Mouse (Mus musculus): ENCODE measurements around the gene Zswim8. TPM values are rescaled to one million over a fixed set of nuclear protein-coding genes. Genes with fewer than 3 reads are reported as not detected.

Gene Zswim8
- polyA plus RNA-seq, 1 experiment from 2014 or later, result 6.4 TPM

GRCm38 (mm10) chr14:20733041-20733951 is 25.9 kb downstream of the Zswim8 start:
- peak; percentile 52 for DNase-seq
- H3K9ac ChIP-seq (replicated peaks), result peak overlapping the region; percentile 98
- TF ChIP-seq CTCF (IDR thresholded peaks at IDR 0.05; ENCODE audit: low read depth) (no peak), EP300 (IDR thresholded peaks at IDR 0.05; ENCODE audit: low read depth) (peak; percentile 97)
- no peaks in the 10 kb centered on the region for H3K27me3 ChIP-seq (ENCODE audit: insufficient read depth, low read length)
- H3K4me3 ChIP-seq (ENCODE audit: low read depth, low read length), result peak overlapping the region; percentile 98
- peak; percentile 38 for ATAC-seq
- WGBS (ENCODE audit: insufficient replicate concordance), result 18% methylated on average over 12 of the region's 12 CpGs
- peak overlapping the region; percentile 88 for H3K4me2 ChIP-seq (ENCODE audit: low read depth, low read length)
- H3K36me3 ChIP-seq (replicated peaks; ENCODE audit: insufficient read depth, low read length), result peaks cover 37% of the 10 kb centered on the region
- no peaks in the 10 kb centered on the region for H3K9me3 ChIP-seq (ENCODE audit: low read length)
- peaks cover 21% of the 10 kb centered on the region for H3K4me1 ChIP-seq (ENCODE audit: insufficient read depth)
- H3K27ac ChIP-seq (ENCODE audit: low read depth), result peak overlapping the region; percentile 97

GRCm38 (mm10) chr14:20733952-20734774 is 26.8 kb downstream of the Zswim8 start, which contains the start of gene Ndst2:
Gene Ndst2, minus strand, starts transcription at chr14:20734562.
- H3K27me3 ChIP-seq (ENCODE audit: insufficient read depth, low read length), result no peaks in the 10 kb centered on the region
- no peaks in the 10 kb centered on the region for H3K9me3 ChIP-seq (ENCODE audit: low read length)
- WGBS (ENCODE audit: insufficient replicate concordance), result 3% methylated on average over 53 of the region's 81 CpGs
- H3K4me1 ChIP-seq (ENCODE audit: insufficient read depth), result peaks cover 21% of the 10 kb centered on the region
- DNase-seq (peak; percentile 94), ATAC-seq (peak; percentile 96)
- peak within 1 kb of the TSS; percentile 98 for H3K4me3 ChIP-seq (ENCODE audit: low read depth, low read length)
- peak within 1 kb of the TSS; percentile 88 for H3K4me2 ChIP-seq (ENCODE audit: low read depth, low read length)
- 0 out of 2 replicates have a peak, but pooled peaks have one; percentile 25 for TF ChIP-seq CTCF (IDR thresholded peaks at IDR 0.05; ENCODE audit: low read depth)
- TF ChIP-seq EP300 (IDR thresholded peaks at IDR 0.05; ENCODE audit: low read depth), result no peak
- H3K9ac ChIP-seq (replicated peaks), result peak within 1 kb of the TSS; percentile 98
- peak within 1 kb of the TSS; percentile 97 for H3K27ac ChIP-seq (ENCODE audit: low read depth)
- peaks cover 36% of the 10 kb centered on the region for H3K36me3 ChIP-seq (replicated peaks; ENCODE audit: insufficient read depth, low read length)

GRCm38 (mm10) chr14:20735052-20735451 is 27.7 kb downstream of the Zswim8 start:
- Histone ChIP-seq H3K36me3 (replicated peaks; ENCODE audit: insufficient read depth, low read length) (peaks cover 27% of the 10 kb centered on the region), H3K4me1 (ENCODE audit: insufficient read depth) (peaks cover 21% of the 10 kb centered on the region), H3K9ac (replicated peaks) (no peak overlapping the region), H3K4me2 (ENCODE audit: low read depth, low read length) (peak overlapping the region; percentile 88), H3K9me3 (ENCODE audit: low read length) (no peaks in the 10 kb centered on the region), H3K27me3 (ENCODE audit: insufficient read depth, low read length) (no peaks in the 10 kb centered on the region), H3K27ac (ENCODE audit: low read depth) (0 out of 2 replicates have a peak overlapping the region, but pooled peaks have one; percentile 97), H3K4me3 (ENCODE audit: low read depth, low read length) (no peak overlapping the region)
- WGBS (ENCODE audit: insufficient replicate concordance), result 51% methylated on average over 2 of the region's 2 CpGs
- DNase-seq (no peak), ATAC-seq (no peak)
- TF ChIP-seq CTCF (IDR thresholded peaks at IDR 0.05; ENCODE audit: low read depth) (no peak), EP300 (IDR thresholded peaks at IDR 0.05; ENCODE audit: low read depth) (no peak)

GRCm38 (mm10) chr14:20735892-20736390 is 28.6 kb downstream of the Zswim8 start:
- H3K9ac ChIP-seq (replicated peaks), result no peak overlapping the region
- H3K9me3 ChIP-seq (ENCODE audit: low read length), result no peaks in the 10 kb centered on the region
- DNase-seq, result no peak
- H3K4me1 ChIP-seq (ENCODE audit: insufficient read depth), result peaks cover 21% of the 10 kb centered on the region
- no peak for TF ChIP-seq CTCF (IDR thresholded peaks at IDR 0.05; ENCODE audit: low read depth)
- TF ChIP-seq EP300 (IDR thresholded peaks at IDR 0.05; ENCODE audit: low read depth), result no peak
- no peak overlapping the region for H3K27ac ChIP-seq (ENCODE audit: low read depth)
- no peak overlapping the region for H3K4me3 ChIP-seq (ENCODE audit: low read depth, low read length)
- WGBS (ENCODE audit: insufficient replicate concordance), result 78% methylated on average over 13 of the region's 13 CpGs
- H3K27me3 ChIP-seq (ENCODE audit: insufficient read depth, low read length), result no peaks in the 10 kb centered on the region
- no peak for ATAC-seq
- peaks cover 18% of the 10 kb centered on the region for H3K36me3 ChIP-seq (replicated peaks; ENCODE audit: insufficient read depth, low read length)
- no peak overlapping the region for H3K4me2 ChIP-seq (ENCODE audit: low read depth, low read length)

GRCm38 (mm10) chr14:20737306-20737705 is 30.0 kb downstream of the Zswim8 start:
- no peaks in the 10 kb centered on the region for H3K9me3 ChIP-seq (ENCODE audit: low read length)
- H3K4me1 ChIP-seq (ENCODE audit: insufficient read depth), result peaks cover 18% of the 10 kb centered on the region
- no peak for TF ChIP-seq EP300 (IDR thresholded peaks at IDR 0.05; ENCODE audit: low read depth)
- peak; percentile 84 for TF ChIP-seq CTCF (IDR thresholded peaks at IDR 0.05; ENCODE audit: low read depth)
- H3K9ac ChIP-seq (replicated peaks), result no peak overlapping the region
- peak overlapping the region; percentile 27 for H3K4me2 ChIP-seq (ENCODE audit: low read depth, low read length)
- 45% methylated on average over 14 of the region's 14 CpGs for WGBS (ENCODE audit: insufficient replicate concordance)
- peak; percentile 67 for DNase-seq
- no peaks in the 10 kb centered on the region for H3K27me3 ChIP-seq (ENCODE audit: insufficient read depth, low read length)
- H3K4me3 ChIP-seq (ENCODE audit: low read depth, low read length), result no peak overlapping the region
- no peak overlapping the region for H3K27ac ChIP-seq (ENCODE audit: low read depth)
- peaks cover 13% of the 10 kb centered on the region for H3K36me3 ChIP-seq (replicated peaks; ENCODE audit: insufficient read depth, low read length)
- no peak for ATAC-seq

Data from liver, postnatal 0 days (tissue).